Mouse (Mus musculus): ENCODE data around the gene Tex44. TPM values are rescaled to one million over a fixed set of nuclear protein-coding genes. Genes with fewer than 3 reads are reported as not detected.

The Tex44 gene
- polyA plus RNA-seq, 1 experiment = not detected

GRCm38 (mm10) chr1:86452713-86453112 is 26.6 kb downstream of the Tex44 start:
- TF ChIP-seq CTCF (IDR thresholded peaks at IDR 0.05; ENCODE audit: extremely low read depth, insufficient read depth, insufficient read length, insufficient replicate concordance) = no peak
- no peak for TF ChIP-seq POLR2A (IDR thresholded peaks at IDR 0.05; ENCODE audit: low read depth, low read length)
- WGBS = 89% methylated on average over 5 of the region's 5 CpGs
- no peak for DNase-seq (ENCODE audit: low read depth in 1 of 2, low spot score in 2 of 2)
- no peak overlapping the region for H3K4me3 ChIP-seq (ENCODE audit: extremely low read depth, insufficient read depth, insufficient read length)
- H3K4me1 ChIP-seq (ENCODE audit: control insufficient read depth, insufficient read depth, insufficient read length) = peaks cover 4% of the 10 kb centered on the region; the same call in 1 of the 2 replicates
- H3K27ac ChIP-seq (ENCODE audit: insufficient read depth, low read length) = no peak overlapping the region
- no peaks in the 10 kb centered on the region for H3K36me3 ChIP-seq (ENCODE audit: control insufficient read depth, insufficient read depth, low read length)
- no peaks in the 10 kb centered on the region for H3K27me3 ChIP-seq (ENCODE audit: control insufficient read depth, insufficient read depth, low read length)

GRCm38 (mm10) chr1:86456892-86457581 is 30.9 kb downstream of the Tex44 start:
- H3K27ac ChIP-seq (ENCODE audit: insufficient read depth, low read length) = no peak overlapping the region
- no peak for TF ChIP-seq POLR2A (IDR thresholded peaks at IDR 0.05; ENCODE audit: low read depth, low read length)
- no peak for TF ChIP-seq CTCF (IDR thresholded peaks at IDR 0.05; ENCODE audit: extremely low read depth, insufficient read depth, insufficient read length, insufficient replicate concordance)
- DNase-seq (ENCODE audit: low read depth in 1 of 2, low spot score in 2 of 2) = no peak
- H3K4me3 ChIP-seq (ENCODE audit: extremely low read depth, insufficient read depth, insufficient read length) = no peak overlapping the region
- peaks cover 4% of the 10 kb centered on the region; the same call in 1 of the 2 replicates for H3K4me1 ChIP-seq (ENCODE audit: control insufficient read depth, insufficient read depth, insufficient read length)
- H3K27me3 ChIP-seq (ENCODE audit: control insufficient read depth, insufficient read depth, low read length) = no peaks in the 10 kb centered on the region
- 48% methylated on average over 13 of the region's 13 CpGs for WGBS
- H3K36me3 ChIP-seq (ENCODE audit: control insufficient read depth, insufficient read depth, low read length) = no peaks in the 10 kb centered on the region

GRCm38 (mm10) chr1:86459371-86459770 is 33.2 kb downstream of the Tex44 start:
- no peak for DNase-seq (ENCODE audit: low read depth in 1 of 2, low spot score in 2 of 2)
- TF ChIP-seq CTCF (IDR thresholded peaks at IDR 0.05; ENCODE audit: extremely low read depth, insufficient read depth, insufficient read length, insufficient replicate concordance) = no peak
- no peak for TF ChIP-seq POLR2A (IDR thresholded peaks at IDR 0.05; ENCODE audit: low read depth, low read length)

DNA sequence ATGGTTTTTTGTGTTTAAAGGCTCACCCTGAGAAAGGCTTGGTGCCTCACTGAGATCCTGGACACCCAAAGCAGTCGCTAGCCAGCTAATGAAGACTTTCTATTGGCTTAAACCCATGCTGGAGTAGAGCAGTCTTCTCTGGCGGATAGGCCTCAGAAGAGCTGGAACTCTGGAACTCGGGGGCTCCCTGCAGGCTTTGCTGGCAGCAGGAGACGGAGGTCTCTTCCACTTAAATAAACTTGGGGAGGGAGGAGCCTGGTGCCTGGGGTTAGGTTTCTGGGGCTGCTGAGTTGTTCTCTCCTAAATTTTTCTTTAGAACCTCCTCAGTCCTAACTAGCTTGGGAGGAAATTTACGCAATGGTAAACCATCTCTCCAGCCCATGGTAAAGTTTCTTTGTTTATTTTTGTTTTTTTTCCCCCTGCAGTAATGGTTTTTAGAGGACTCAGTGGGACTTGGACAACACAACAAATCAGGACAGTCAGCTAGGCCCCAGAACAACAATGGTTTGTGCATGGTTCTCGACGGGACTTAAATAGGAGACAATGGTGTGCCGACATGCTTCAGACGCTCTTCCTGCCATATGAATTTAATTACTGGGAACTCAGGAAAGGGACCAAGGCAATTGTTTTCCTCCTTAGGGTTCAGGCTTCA is 38.2 kb downstream of the Tex44 start:
- no peak for DNase-seq (ENCODE audit: low read depth in 1 of 2, low spot score in 2 of 2)
- Histone ChIP-seq H3K36me3 (ENCODE audit: control insufficient read depth, insufficient read depth, low read length) (no peaks in the 10 kb centered on the region), H3K27me3 (ENCODE audit: control insufficient read depth, insufficient read depth, low read length) (no peaks in the 10 kb centered on the region), H3K4me1 (ENCODE audit: control insufficient read depth, insufficient read depth, insufficient read length) (no peaks in the 10 kb centered on the region), H3K27ac (ENCODE audit: insufficient read depth, low read length) (no peak overlapping the region), H3K4me3 (ENCODE audit: extremely low read depth, insufficient read depth, insufficient read length) (no peak overlapping the region)
- TF ChIP-seq POLR2A (IDR thresholded peaks at IDR 0.05; ENCODE audit: low read depth, low read length) (no peak), CTCF (IDR thresholded peaks at IDR 0.05; ENCODE audit: extremely low read depth, insufficient read depth, insufficient read length, insufficient replicate concordance) (no peak)
- whole genome bisulfite sequencing = 91% methylated on average over 9 of the region's 9 CpGs

More at GRCm38 (mm10) chr1:86459371-86459770, 33.2 kb downstream of the Tex44 start:
- no peak overlapping the region for H3K4me3 ChIP-seq (ENCODE audit: extremely low read depth, insufficient read depth, insufficient read length)
- 86% methylated on average over 4 of the region's 4 CpGs for WGBS
- no peaks in the 10 kb centered on the region for H3K4me1 ChIP-seq (ENCODE audit: control insufficient read depth, insufficient read depth, insufficient read length)
- H3K27ac ChIP-seq (ENCODE audit: insufficient read depth, low read length) = no peak overlapping the region
- no peaks in the 10 kb centered on the region for H3K27me3 ChIP-seq (ENCODE audit: control insufficient read depth, insufficient read depth, low read length)
- no peaks in the 10 kb centered on the region for H3K36me3 ChIP-seq (ENCODE audit: control insufficient read depth, insufficient read depth, low read length)

GRCm38 (mm10) chr1:86464875-86465224 is 38.7 kb downstream of the Tex44 start:
- Histone ChIP-seq H3K27me3 (ENCODE audit: control insufficient read depth, insufficient read depth, low read length) (no peaks in the 10 kb centered on the region), H3K4me3 (ENCODE audit: extremely low read depth, insufficient read depth, insufficient read length) (no peak overlapping the region), H3K36me3 (ENCODE audit: control insufficient read depth, insufficient read depth, low read length) (no peaks in the 10 kb centered on the region), H3K4me1 (ENCODE audit: control insufficient read depth, insufficient read depth, insufficient read length) (no peaks in the 10 kb centered on the region), H3K27ac (ENCODE audit: insufficient read depth, low read length) (peak overlapping the region; percentile 20; the same call in 1 of the 2 replicates)
- WGBS = 94% methylated on average over 4 of the region's 4 CpGs
- TF ChIP-seq CTCF (IDR thresholded peaks at IDR 0.05; ENCODE audit: extremely low read depth, insufficient read depth, insufficient read length, insufficient replicate concordance) = no peak
- no peak for TF ChIP-seq POLR2A (IDR thresholded peaks at IDR 0.05; ENCODE audit: low read depth, low read length)
- DNase-seq (ENCODE audit: low read depth in 1 of 2, low spot score in 2 of 2) = no peak

- H3K36me3 ChIP-seq (ENCODE audit: control insufficient read depth, insufficient read depth, low read length) = no peaks in the 10 kb centered on the region
- H3K27me3 ChIP-seq (ENCODE audit: control insufficient read depth, insufficient read depth, low read length) = no peaks in the 10 kb centered on the region
- TF ChIP-seq POLR2A (IDR thresholded peaks at IDR 0.05; ENCODE audit: low read depth, low read length) (no peak), CTCF (IDR thresholded peaks at IDR 0.05; ENCODE audit: extremely low read depth, insufficient read depth, insufficient read length, insufficient replicate concordance) (no peak)
- H3K27ac ChIP-seq (ENCODE audit: insufficient read depth, low read length) = no peak overlapping the region
- H3K4me1 ChIP-seq (ENCODE audit: control insufficient read depth, insufficient read depth, insufficient read length) = peaks cover 5% of the 10 kb centered on the region
- no peak for DNase-seq (ENCODE audit: low read depth in 1 of 2, low spot score in 2 of 2)
- H3K4me3 ChIP-seq (ENCODE audit: extremely low read depth, insufficient read depth, insufficient read length) = no peak overlapping the region
- 92% methylated on average over 8 of the region's 8 CpGs for WGBS
These were observed 41.3 kb downstream of the Tex44 start for GRCm38 (mm10) chr1:86467416-86467815.

GRCm38 (mm10) chr1:86469876-86470275 is 43.7 kb downstream of the Tex44 start:
- no peak for DNase-seq (ENCODE audit: low read depth in 1 of 2, low spot score in 2 of 2)
- peaks cover 10% of the 10 kb centered on the region for H3K4me1 ChIP-seq (ENCODE audit: control insufficient read depth, insufficient read depth, insufficient read length)
- H3K27me3 ChIP-seq (ENCODE audit: control insufficient read depth, insufficient read depth, low read length) = no peaks in the 10 kb centered on the region
- H3K27ac ChIP-seq (ENCODE audit: insufficient read depth, low read length) = no peak overlapping the region
- no peak for TF ChIP-seq CTCF (IDR thresholded peaks at IDR 0.05; ENCODE audit: extremely low read depth, insufficient read depth, insufficient read length, insufficient replicate concordance)
- TF ChIP-seq POLR2A (IDR thresholded peaks at IDR 0.05; ENCODE audit: low read depth, low read length) = no peak
- H3K36me3 ChIP-seq (ENCODE audit: control insufficient read depth, insufficient read depth, low read length) = no peaks in the 10 kb centered on the region
- H3K4me3 ChIP-seq (ENCODE audit: extremely low read depth, insufficient read depth, insufficient read length) = no peak overlapping the region
- 98% methylated on average over 4 of the region's 4 CpGs for WGBS
